Mouse (Mus musculus): ENCODE measurements at regions not wholly inside any gene's neighbourhood (a gene's known extent, or its start where the extent isn't known, plus 50 kb on each side); places are given as distances from the start of the nearest gene placed in this dataset.

GRCm38 (mm10) chr9:93940193-93940592 lies 597.7 kb downstream of the 1190002N15Rik start:
- Histone ChIP-seq H3K79me2 (ENCODE audit: control insufficient read depth, insufficient read depth) (no peaks in the 10 kb centered on the region), H3K36me3 (ENCODE audit: control insufficient read depth, insufficient read depth) (no peaks in the 10 kb centered on the region), H3K27me3 (ENCODE audit: control insufficient read depth, insufficient read depth, insufficient read length) (no peaks in the 10 kb centered on the region), H3K4me2 (ENCODE audit: low read depth) (no peak overlapping the region), H3K4me3 (no peak overlapping the region), H3ac (ENCODE audit: control insufficient read depth, insufficient read length) (no peak overlapping the region)
- TF ChIP-seq MAX (IDR thresholded peaks at IDR 0.05; ENCODE audit: low read depth) (no peak), TCF3 (IDR thresholded peaks at IDR 0.05; ENCODE audit: insufficient read length, low read depth) (no peak), TCF12 (IDR thresholded peaks at IDR 0.05; ENCODE audit: insufficient read depth, poor library complexity, severe bottlenecking) (no peak), MYOD1 (IDR thresholded peaks at IDR 0.05; ENCODE audit: control insufficient read depth in 1 of 3, insufficient read length in 2 of 3, low read depth in 2 of 3) (no peak), REST (IDR thresholded peaks at IDR 0.05; ENCODE audit: insufficient read depth, insufficient read length) (no peak), CEBPB (IDR thresholded peaks at IDR 0.05; ENCODE audit: insufficient read depth, poor library complexity, severe bottlenecking) (no peak), POLR2AphosphoS2 (IDR thresholded peaks at IDR 0.05; ENCODE audit: insufficient read length, low read depth) (no peak), MYOG (IDR thresholded peaks at IDR 0.05; ENCODE audit: control insufficient read depth in 1 of 3, insufficient read depth in 1 of 3, insufficient read length in 2 of 3, low read depth in 2 of 3) (no peak), POLR2A (IDR thresholded peaks at IDR 0.05; ENCODE audit: insufficient read length, low read depth) (no peak), SRF (IDR thresholded peaks at IDR 0.05; ENCODE audit: control insufficient read depth, insufficient read length, low read depth) (no peak), E2F4 (IDR thresholded peaks at IDR 0.05; ENCODE audit: insufficient read depth) (no peak), USF1 (IDR thresholded peaks at IDR 0.05; ENCODE audit: low read depth) (no peak)

GRCm38 (mm10) chr9:93930684-93931083 lies 607.2 kb downstream of the 1190002N15Rik start:
- Histone ChIP-seq H3K4me3 (no peak overlapping the region), H3K27me3 (ENCODE audit: control insufficient read depth, insufficient read depth, insufficient read length) (no peaks in the 10 kb centered on the region), H3K79me2 (ENCODE audit: control insufficient read depth, insufficient read depth) (no peaks in the 10 kb centered on the region), H3K4me2 (ENCODE audit: low read depth) (no peak overlapping the region), H3K36me3 (ENCODE audit: control insufficient read depth, insufficient read depth) (no peaks in the 10 kb centered on the region), H3ac (ENCODE audit: control insufficient read depth, insufficient read length) (no peak overlapping the region)
- no peak for TF ChIP-seq SRF (IDR thresholded peaks at IDR 0.05; ENCODE audit: control insufficient read depth, insufficient read length, low read depth)
- TF ChIP-seq MAX (IDR thresholded peaks at IDR 0.05; ENCODE audit: low read depth): no peak
- no peak for TF ChIP-seq POLR2A (IDR thresholded peaks at IDR 0.05; ENCODE audit: insufficient read length, low read depth)
- no peak for TF ChIP-seq TCF3 (IDR thresholded peaks at IDR 0.05; ENCODE audit: insufficient read length, low read depth)
- TF ChIP-seq CEBPB (IDR thresholded peaks at IDR 0.05; ENCODE audit: insufficient read depth, poor library complexity, severe bottlenecking): no peak
- no peak for TF ChIP-seq MYOG (IDR thresholded peaks at IDR 0.05; ENCODE audit: control insufficient read depth in 1 of 3, insufficient read depth in 1 of 3, insufficient read length in 2 of 3, low read depth in 2 of 3)
- TF ChIP-seq POLR2AphosphoS2 (IDR thresholded peaks at IDR 0.05; ENCODE audit: insufficient read length, low read depth): no peak
- no peak for TF ChIP-seq MYOD1 (IDR thresholded peaks at IDR 0.05; ENCODE audit: control insufficient read depth in 1 of 3, insufficient read length in 2 of 3, low read depth in 2 of 3)
- no peak for TF ChIP-seq TCF12 (IDR thresholded peaks at IDR 0.05; ENCODE audit: insufficient read depth, poor library complexity, severe bottlenecking)
- no peak for TF ChIP-seq USF1 (IDR thresholded peaks at IDR 0.05; ENCODE audit: low read depth)
- TF ChIP-seq E2F4 (IDR thresholded peaks at IDR 0.05; ENCODE audit: insufficient read depth): no peak
- TF ChIP-seq REST (IDR thresholded peaks at IDR 0.05; ENCODE audit: insufficient read depth, insufficient read length): no peak

DNA sequence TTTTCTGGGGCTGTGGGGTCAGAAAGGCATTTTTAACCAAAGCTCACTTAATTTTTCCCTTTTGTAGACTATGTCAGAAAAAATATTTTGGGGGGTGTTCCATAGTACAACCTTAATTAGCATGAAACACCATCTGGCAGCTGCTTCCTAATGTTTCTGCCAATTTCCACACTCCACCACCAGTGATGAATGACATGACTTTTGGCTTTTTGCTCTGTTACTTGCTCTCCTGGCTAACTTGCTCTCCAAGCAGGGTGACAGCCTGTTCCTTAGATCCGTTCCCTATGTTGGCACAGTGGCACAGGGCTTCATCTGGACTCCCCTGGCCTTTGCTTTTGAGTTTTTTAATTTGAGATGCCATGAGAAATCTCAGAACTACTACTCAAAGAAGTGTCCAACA lies 648.6 kb downstream of the 1190002N15Rik start:
- Histone ChIP-seq H3K4me3 (no peak overlapping the region), H3K27me3 (ENCODE audit: control insufficient read depth, insufficient read depth, insufficient read length) (no peaks in the 10 kb centered on the region), H3K36me3 (ENCODE audit: control insufficient read depth, insufficient read depth) (no peaks in the 10 kb centered on the region), H3K79me2 (ENCODE audit: control insufficient read depth, insufficient read depth) (no peaks in the 10 kb centered on the region), H3ac (ENCODE audit: control insufficient read depth, insufficient read length) (no peak overlapping the region), H3K4me2 (ENCODE audit: low read depth) (no peak overlapping the region)
- TF ChIP-seq TCF12 (IDR thresholded peaks at IDR 0.05; ENCODE audit: insufficient read depth, poor library complexity, severe bottlenecking) (no peak), POLR2AphosphoS2 (IDR thresholded peaks at IDR 0.05; ENCODE audit: insufficient read length, low read depth) (no peak)

GRCm38 (mm10) chr9:93880112-93880511 lies 657.8 kb downstream of the 1190002N15Rik start:
- Histone ChIP-seq H3K79me2 (ENCODE audit: control insufficient read depth, insufficient read depth) (no peaks in the 10 kb centered on the region), H3K4me2 (ENCODE audit: low read depth) (no peak overlapping the region), H3K36me3 (ENCODE audit: control insufficient read depth, insufficient read depth) (no peaks in the 10 kb centered on the region), H3K27me3 (ENCODE audit: control insufficient read depth, insufficient read depth, insufficient read length) (no peaks in the 10 kb centered on the region), H3ac (ENCODE audit: control insufficient read depth, insufficient read length) (no peak overlapping the region), H3K4me3 (no peak overlapping the region)
- TF ChIP-seq E2F4 (IDR thresholded peaks at IDR 0.05; ENCODE audit: insufficient read depth): no peak
- no peak for TF ChIP-seq TCF3 (IDR thresholded peaks at IDR 0.05; ENCODE audit: insufficient read length, low read depth)
- TF ChIP-seq MYOG (IDR thresholded peaks at IDR 0.05; ENCODE audit: control insufficient read depth in 1 of 3, insufficient read depth in 1 of 3, insufficient read length in 2 of 3, low read depth in 2 of 3): no peak
- no peak for TF ChIP-seq POLR2AphosphoS2 (IDR thresholded peaks at IDR 0.05; ENCODE audit: insufficient read length, low read depth)
- no peak for TF ChIP-seq USF1 (IDR thresholded peaks at IDR 0.05; ENCODE audit: low read depth)
- no peak for TF ChIP-seq TCF12 (IDR thresholded peaks at IDR 0.05; ENCODE audit: insufficient read depth, poor library complexity, severe bottlenecking)
- no peak for TF ChIP-seq CEBPB (IDR thresholded peaks at IDR 0.05; ENCODE audit: insufficient read depth, poor library complexity, severe bottlenecking)
- TF ChIP-seq MAX (IDR thresholded peaks at IDR 0.05; ENCODE audit: low read depth): no peak
- no peak for TF ChIP-seq SRF (IDR thresholded peaks at IDR 0.05; ENCODE audit: control insufficient read depth, insufficient read length, low read depth)
- TF ChIP-seq REST (IDR thresholded peaks at IDR 0.05; ENCODE audit: insufficient read depth, insufficient read length): no peak
- TF ChIP-seq MYOD1 (IDR thresholded peaks at IDR 0.05; ENCODE audit: control insufficient read depth in 1 of 3, insufficient read length in 2 of 3, low read depth in 2 of 3): no peak
- TF ChIP-seq POLR2A (IDR thresholded peaks at IDR 0.05; ENCODE audit: insufficient read length, low read depth): no peak

DNA sequence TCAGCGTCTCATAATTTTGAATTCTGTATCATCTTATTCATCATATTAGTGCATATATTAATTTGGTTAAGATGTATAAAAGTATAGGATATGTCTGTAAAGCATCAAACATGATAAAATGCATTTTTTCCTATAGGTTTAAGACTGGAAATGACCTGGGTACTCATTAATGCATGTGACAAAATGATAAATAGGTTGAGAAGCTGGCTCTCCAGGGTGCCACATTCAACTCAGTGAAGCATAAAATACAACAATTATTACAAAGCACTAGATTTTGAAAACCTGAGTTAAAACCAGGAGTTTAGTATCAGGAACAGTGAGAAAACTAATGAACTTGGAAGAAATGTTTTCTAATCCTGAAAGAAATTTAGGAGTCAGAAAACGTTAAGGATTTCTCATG lies 658.3 kb downstream of the 1190002N15Rik start:
- no peaks in the 10 kb centered on the region for H3K27me3 ChIP-seq (ENCODE audit: control insufficient read depth, insufficient read depth, insufficient read length)
- no peak for TF ChIP-seq SRF (IDR thresholded peaks at IDR 0.05; ENCODE audit: control insufficient read depth, insufficient read length, low read depth)
- no peak for TF ChIP-seq POLR2AphosphoS2 (IDR thresholded peaks at IDR 0.05; ENCODE audit: insufficient read length, low read depth)
- TF ChIP-seq TCF3 (IDR thresholded peaks at IDR 0.05; ENCODE audit: insufficient read length, low read depth): no peak
- TF ChIP-seq USF1 (IDR thresholded peaks at IDR 0.05; ENCODE audit: low read depth): no peak
- TF ChIP-seq E2F4 (IDR thresholded peaks at IDR 0.05; ENCODE audit: insufficient read depth): no peak
- no peak for TF ChIP-seq MYOD1 (IDR thresholded peaks at IDR 0.05; ENCODE audit: control insufficient read depth in 1 of 3, insufficient read length in 2 of 3, low read depth in 2 of 3)
- no peak for TF ChIP-seq REST (IDR thresholded peaks at IDR 0.05; ENCODE audit: insufficient read depth, insufficient read length)
- H3K36me3 ChIP-seq (ENCODE audit: control insufficient read depth, insufficient read depth): no peaks in the 10 kb centered on the region
- no peak overlapping the region for H3K4me3 ChIP-seq
- H3ac ChIP-seq (ENCODE audit: control insufficient read depth, insufficient read length): no peak overlapping the region
- no peak overlapping the region for H3K4me2 ChIP-seq (ENCODE audit: low read depth)
- H3K79me2 ChIP-seq (ENCODE audit: control insufficient read depth, insufficient read depth): no peaks in the 10 kb centered on the region
